Mouse (Mus musculus): ENCODE results near the gene Krt78.

DNA sequence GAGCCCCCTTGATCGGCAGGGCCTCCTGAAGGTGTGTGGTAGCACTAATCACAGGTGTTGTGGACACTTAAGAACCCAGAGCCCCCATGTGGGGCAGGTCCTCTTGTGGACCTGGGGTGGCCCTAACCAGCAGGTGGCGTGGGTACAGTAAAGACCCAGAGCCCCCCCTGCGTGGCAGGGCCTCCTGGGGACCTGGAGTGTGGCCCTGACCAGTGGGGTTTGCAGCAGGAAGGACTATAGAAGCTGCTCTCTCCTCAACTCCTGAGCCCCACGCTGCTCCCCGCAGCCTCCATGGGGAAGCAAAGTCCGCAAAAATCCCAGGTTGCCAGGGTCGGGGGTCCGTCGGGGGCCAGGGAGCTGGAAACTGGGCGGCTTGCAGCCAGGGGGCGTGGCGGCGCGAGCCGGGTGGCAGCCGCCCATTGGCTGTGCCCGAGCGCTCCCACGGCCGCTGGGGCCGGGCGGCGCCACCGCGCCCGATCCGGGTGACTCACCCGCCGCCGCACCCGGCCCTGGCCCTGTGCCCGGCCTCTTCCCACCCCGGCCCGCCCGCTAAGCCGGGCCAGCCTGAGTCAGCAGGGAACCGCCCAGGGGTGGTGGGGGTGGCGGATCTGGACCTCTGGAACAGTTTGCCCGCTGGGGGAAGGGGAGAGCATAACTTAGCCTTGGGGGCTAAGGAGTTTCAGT is 23.1 kb upstream of the Krt78 start:
- TF ChIP-seq POLR2A (IDR thresholded peaks at IDR 0.05; ENCODE audit: control insufficient read depth, extremely low read depth, insufficient read depth, low read length, poor library complexity) (no peak), CTCF (IDR thresholded peaks at IDR 0.05; ENCODE audit: borderline replicate concordance, control insufficient read depth, extremely low read depth, insufficient read depth, low read length, poor library complexity) (no peak)

Data from thymus, adult 2 months (tissue).